Mouse (Mus musculus) G1E (cell line): ENCODE results near the gene Trpm8.

Source experiments
- CTCF ChIP-seq: IDR thresholded peaks from 2 replicates; pipeline ENCODE4 v1.5.1; 2012; ENCODE audit warnings: low read depth, low read length, inconsistent platforms, mixed read lengths
- POLR2AphosphoS5 ChIP-seq: IDR thresholded peaks from 2 replicates; pipeline ENCODE4 v1.6.1; 2012; ENCODE audit warnings: low read depth, low read length, inconsistent platforms; ENCODE audit not compliant: insufficient replicate concordance

DNA sequence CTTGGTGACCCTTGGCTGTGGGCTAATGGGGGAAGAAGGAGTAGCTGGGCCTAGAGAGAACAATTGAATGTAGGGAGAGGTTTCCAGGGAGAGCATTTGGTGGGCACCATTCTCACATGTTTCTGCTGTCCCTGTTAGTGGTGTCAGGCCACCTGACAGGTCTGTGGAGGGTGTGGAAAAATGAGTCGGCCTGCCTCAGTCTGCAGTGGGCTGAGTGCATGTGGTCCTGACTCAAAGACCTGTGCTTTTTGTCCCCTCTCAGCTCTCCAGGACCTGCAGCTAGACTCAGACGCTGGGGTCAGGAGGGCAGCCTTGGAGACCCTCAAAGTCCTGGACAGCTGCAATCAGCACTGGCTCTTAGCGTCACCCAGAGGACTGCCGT lies 17.8 kb upstream of the Trpm8 start:
- TF ChIP-seq POLR2AphosphoS5 (no peak), CTCF (no peak)
